Mouse (Mus musculus): ENCODE data around the gene Cdk5r1. TPM values are rescaled to one million over a fixed set of nuclear protein-coding genes. Genes with fewer than 3 reads are reported as not detected.

Gene Cdk5r1
- polyA plus RNA-seq, 1 experiment from 2014 or later, result 2.0 TPM

DNA sequence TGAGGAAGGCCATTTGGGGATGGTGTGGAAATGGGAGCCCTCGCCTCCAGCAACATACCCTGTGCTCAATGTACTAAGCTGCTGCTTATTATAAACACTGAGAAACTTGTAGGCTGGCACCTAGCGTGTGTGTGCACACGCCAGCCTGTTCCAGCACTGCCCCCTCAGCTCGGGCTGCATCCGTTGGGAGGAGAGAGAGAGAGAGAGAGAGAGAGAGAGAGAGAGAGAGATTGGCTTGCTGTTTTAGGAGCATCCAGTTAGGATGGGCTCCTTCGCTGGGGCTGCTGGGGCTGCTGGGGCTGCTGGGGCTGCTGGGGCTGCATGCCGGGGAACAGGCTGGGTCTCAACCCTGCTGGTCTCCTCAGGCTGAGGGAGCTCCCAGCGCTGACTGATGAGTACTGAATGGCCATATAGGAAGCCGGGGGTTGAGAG is 8.3 kb downstream of the Cdk5r1 start:
- 66% methylated on average over 9 of the region's 9 CpGs for WGBS
- Histone ChIP-seq H3K4me3 (ENCODE audit: low read depth, low read length) (no peak overlapping the region), H3K4me2 (replicated peaks; ENCODE audit: low read depth, low read length) (no peak overlapping the region), H3K27ac (ENCODE audit: low read length) (no peak overlapping the region), H3K9ac (replicated peaks; ENCODE audit: low read depth, low read length) (no peak overlapping the region), H3K9me3 (ENCODE audit: control insufficient read depth, low read depth, low read length) (no peaks in the 10 kb centered on the region), H3K27me3 (ENCODE audit: control insufficient read depth, insufficient read depth, low read length) (no peaks in the 10 kb centered on the region), H3K36me3 (ENCODE audit: control insufficient read depth, insufficient read depth, low read length) (no peaks in the 10 kb centered on the region), H3K4me1 (ENCODE audit: control insufficient read depth, insufficient read depth, low read length) (no peaks in the 10 kb centered on the region)
- no peak for ATAC-seq (ENCODE audit: insufficient number of reproducible peaks, insufficient read depth, low FRiP score, low read depth)

DNA sequence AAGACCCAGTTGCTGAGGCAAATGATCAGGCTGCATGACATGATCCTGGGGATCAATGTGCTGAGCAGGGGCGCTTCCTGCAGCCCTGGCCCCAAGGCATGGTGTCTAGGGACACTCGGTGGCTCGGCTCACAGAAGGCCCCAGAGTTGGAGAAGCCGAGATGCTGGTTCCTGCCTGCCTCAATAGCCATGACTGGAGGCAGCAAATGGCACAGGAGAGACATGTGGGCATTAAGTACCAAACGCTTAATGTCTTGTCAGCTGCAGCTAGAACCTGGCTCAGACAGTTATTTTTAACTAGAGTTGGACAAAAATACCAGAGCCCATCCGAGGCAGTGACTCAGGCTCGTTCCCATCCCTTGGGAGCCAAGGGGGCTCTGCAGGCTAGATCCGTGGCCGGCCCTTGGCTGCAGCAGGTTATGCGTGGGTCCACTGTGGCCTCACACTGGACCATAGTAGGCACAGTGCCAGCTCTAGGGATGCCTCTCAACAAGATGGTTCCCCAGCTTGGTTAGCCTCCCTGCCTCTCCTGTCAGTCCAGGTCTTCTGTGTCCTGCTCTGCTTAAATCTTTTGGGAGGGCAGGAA is 8.9 kb downstream of the Cdk5r1 start:
- Histone ChIP-seq H3K4me3 (ENCODE audit: low read depth, low read length) (no peak overlapping the region), H3K27me3 (ENCODE audit: control insufficient read depth, insufficient read depth, low read length) (no peaks in the 10 kb centered on the region), H3K36me3 (ENCODE audit: control insufficient read depth, insufficient read depth, low read length) (no peaks in the 10 kb centered on the region), H3K9ac (replicated peaks; ENCODE audit: low read depth, low read length) (no peak overlapping the region), H3K4me2 (replicated peaks; ENCODE audit: low read depth, low read length) (no peak overlapping the region), H3K4me1 (ENCODE audit: control insufficient read depth, insufficient read depth, low read length) (no peaks in the 10 kb centered on the region), H3K9me3 (ENCODE audit: control insufficient read depth, low read depth, low read length) (no peaks in the 10 kb centered on the region), H3K27ac (ENCODE audit: low read length) (no peak overlapping the region)
- WGBS, result 84% methylated on average over 10 of the region's 10 CpGs
- no peak for ATAC-seq (ENCODE audit: insufficient number of reproducible peaks, insufficient read depth, low FRiP score, low read depth)

DNA sequence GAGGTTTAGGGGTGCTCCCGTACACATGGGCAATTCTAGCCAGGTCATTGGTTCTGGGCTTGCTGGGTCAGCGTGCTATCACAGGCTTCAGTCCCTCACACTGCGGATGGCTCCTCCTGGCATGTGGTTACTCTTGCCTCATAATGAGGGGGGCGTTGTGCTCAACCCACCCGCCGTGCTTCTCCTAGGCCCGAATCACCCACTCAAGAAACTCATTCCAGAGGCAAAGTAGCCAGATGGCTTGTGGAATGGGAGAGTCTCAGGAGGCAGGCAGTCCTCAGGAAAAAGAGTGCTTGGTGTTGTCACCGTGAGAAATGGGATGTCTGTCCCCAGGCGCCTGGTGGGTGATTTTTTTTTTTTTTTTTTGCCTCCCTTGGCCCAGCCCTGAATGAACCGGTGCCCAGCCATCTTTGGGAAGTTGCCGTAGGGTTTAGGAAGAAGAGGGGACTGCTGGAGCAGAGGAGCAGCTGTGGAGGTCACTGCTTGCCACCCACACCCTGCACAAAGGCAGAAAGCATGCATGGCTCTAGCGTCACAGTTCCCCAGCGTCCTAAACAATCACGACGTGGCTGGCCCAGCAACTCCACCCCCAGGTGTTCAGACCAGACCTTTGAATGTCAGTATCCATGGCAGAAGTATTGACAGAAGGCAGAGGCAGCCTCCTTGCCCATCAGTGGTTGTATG is 11.2 kb downstream of the Cdk5r1 start:
- no peaks in the 10 kb centered on the region for H3K9me3 ChIP-seq (ENCODE audit: control insufficient read depth, low read depth, low read length)
- no peak overlapping the region for H3K4me2 ChIP-seq (replicated peaks; ENCODE audit: low read depth, low read length)
- ATAC-seq (ENCODE audit: insufficient number of reproducible peaks, insufficient read depth, low FRiP score, low read depth), result no peak
- H3K9ac ChIP-seq (replicated peaks; ENCODE audit: low read depth, low read length), result no peak overlapping the region
- H3K27ac ChIP-seq (ENCODE audit: low read length), result no peak overlapping the region
- H3K27me3 ChIP-seq (ENCODE audit: control insufficient read depth, insufficient read depth, low read length), result no peaks in the 10 kb centered on the region
- 75% methylated on average over 15 of the region's 15 CpGs for WGBS
- H3K4me3 ChIP-seq (ENCODE audit: low read depth, low read length), result no peak overlapping the region
- no peaks in the 10 kb centered on the region for H3K36me3 ChIP-seq (ENCODE audit: control insufficient read depth, insufficient read depth, low read length)
- no peaks in the 10 kb centered on the region for H3K4me1 ChIP-seq (ENCODE audit: control insufficient read depth, insufficient read depth, low read length)

DNA sequence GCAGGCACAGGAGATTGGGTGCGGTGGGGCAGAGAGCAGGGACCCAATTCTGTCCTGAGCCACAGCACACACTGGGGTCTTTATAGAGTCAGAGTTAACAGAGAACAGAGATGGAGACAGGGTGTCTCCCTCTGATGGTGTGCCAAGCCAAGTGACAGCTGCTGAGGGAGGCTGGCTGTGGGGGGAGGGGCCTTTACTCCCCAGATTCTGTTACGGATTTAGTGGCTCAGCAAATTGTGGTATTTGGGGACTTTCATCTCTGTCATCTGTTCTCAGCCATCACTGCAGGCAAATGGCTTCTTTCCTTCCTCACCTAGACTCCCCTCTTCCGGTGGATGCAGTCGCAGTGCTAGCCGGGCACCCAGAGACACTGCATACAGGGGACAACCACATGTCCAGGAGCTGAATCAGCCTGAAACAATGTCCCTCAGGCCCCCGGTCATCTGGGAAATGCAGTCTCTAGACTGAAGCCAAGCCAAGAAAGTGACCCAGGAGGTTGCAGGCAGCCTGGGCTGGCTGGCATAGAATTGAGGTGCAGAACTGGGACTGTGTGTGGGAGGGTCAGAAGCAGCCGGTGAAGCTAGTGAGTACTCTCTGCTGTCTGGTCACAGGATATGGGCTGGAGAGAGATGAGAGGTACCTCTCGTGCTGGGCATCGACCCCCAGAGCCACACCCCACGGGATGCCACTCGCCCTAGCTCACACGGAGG is 12.5 kb downstream of the Cdk5r1 start:
- H3K27ac ChIP-seq (ENCODE audit: low read length), result no peak overlapping the region
- no peak overlapping the region for H3K4me2 ChIP-seq (replicated peaks; ENCODE audit: low read depth, low read length)
- WGBS, result 60% methylated on average over 12 of the region's 12 CpGs
- H3K36me3 ChIP-seq (ENCODE audit: control insufficient read depth, insufficient read depth, low read length), result no peaks in the 10 kb centered on the region
- H3K9ac ChIP-seq (replicated peaks; ENCODE audit: low read depth, low read length), result no peak overlapping the region
- no peak overlapping the region for H3K4me3 ChIP-seq (ENCODE audit: low read depth, low read length)
- no peak for ATAC-seq (ENCODE audit: insufficient number of reproducible peaks, insufficient read depth, low FRiP score, low read depth)
- no peaks in the 10 kb centered on the region for H3K4me1 ChIP-seq (ENCODE audit: control insufficient read depth, insufficient read depth, low read length)
- no peaks in the 10 kb centered on the region for H3K27me3 ChIP-seq (ENCODE audit: control insufficient read depth, insufficient read depth, low read length)
- no peaks in the 10 kb centered on the region for H3K9me3 ChIP-seq (ENCODE audit: control insufficient read depth, low read depth, low read length)

DNA sequence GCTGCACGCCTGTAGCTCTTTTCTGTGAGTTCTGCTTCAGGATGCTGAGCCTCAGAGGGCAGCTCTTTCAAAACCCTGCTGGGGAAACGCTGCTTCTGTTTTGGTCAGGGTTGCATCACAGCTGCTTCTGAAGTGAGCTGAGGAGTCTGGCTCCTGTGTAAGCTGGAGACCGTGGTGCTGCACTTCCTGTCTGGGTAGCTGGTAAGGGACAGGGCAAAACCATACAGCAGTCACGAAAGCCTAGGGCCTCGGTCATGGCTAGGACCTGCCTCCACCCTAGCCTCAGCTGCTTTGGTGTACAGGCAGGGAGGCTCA is 13.0 kb downstream of the Cdk5r1 start:
- H3K27ac ChIP-seq (ENCODE audit: low read length), result no peak overlapping the region

DNA sequence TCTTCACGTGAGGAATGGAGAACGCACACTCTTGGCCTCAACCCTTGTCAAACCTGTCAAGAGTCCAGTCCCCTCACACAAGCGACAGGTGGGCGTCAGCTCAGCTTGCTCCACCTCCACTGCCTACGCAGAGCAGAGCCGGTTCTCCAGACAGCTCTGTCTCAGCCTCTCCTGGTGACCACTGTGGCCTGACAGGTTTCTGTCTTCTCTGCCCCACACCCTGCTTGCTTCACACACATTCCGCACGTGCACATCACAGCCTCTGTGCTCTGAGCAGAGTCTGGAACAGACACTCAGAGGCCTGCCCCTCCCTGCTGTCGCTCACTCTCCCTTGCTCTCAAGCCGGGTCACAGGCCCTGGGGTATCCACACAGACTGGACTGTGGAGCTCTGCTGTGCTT is 14.0 kb downstream of the Cdk5r1 start:
- WGBS, result 69% methylated on average over 10 of the region's 10 CpGs
- ATAC-seq (ENCODE audit: insufficient number of reproducible peaks, insufficient read depth, low FRiP score, low read depth), result no peak
- Histone ChIP-seq H3K27ac (ENCODE audit: low read length) (no peak overlapping the region), H3K4me1 (ENCODE audit: control insufficient read depth, insufficient read depth, low read length) (no peaks in the 10 kb centered on the region), H3K36me3 (ENCODE audit: control insufficient read depth, insufficient read depth, low read length) (no peaks in the 10 kb centered on the region), H3K9me3 (ENCODE audit: control insufficient read depth, low read depth, low read length) (no peaks in the 10 kb centered on the region), H3K9ac (replicated peaks; ENCODE audit: low read depth, low read length) (no peak overlapping the region), H3K4me2 (replicated peaks; ENCODE audit: low read depth, low read length) (no peak overlapping the region), H3K27me3 (ENCODE audit: control insufficient read depth, insufficient read depth, low read length) (no peaks in the 10 kb centered on the region), H3K4me3 (ENCODE audit: low read depth, low read length) (no peak overlapping the region)

More for the DNA sequence above, 13.0 kb downstream of the Cdk5r1 start:
- Histone ChIP-seq H3K9me3 (ENCODE audit: control insufficient read depth, low read depth, low read length) (no peaks in the 10 kb centered on the region), H3K4me2 (replicated peaks; ENCODE audit: low read depth, low read length) (no peak overlapping the region), H3K9ac (replicated peaks; ENCODE audit: low read depth, low read length) (no peak overlapping the region), H3K36me3 (ENCODE audit: control insufficient read depth, insufficient read depth, low read length) (no peaks in the 10 kb centered on the region), H3K4me1 (ENCODE audit: control insufficient read depth, insufficient read depth, low read length) (no peaks in the 10 kb centered on the region), H3K27me3 (ENCODE audit: control insufficient read depth, insufficient read depth, low read length) (no peaks in the 10 kb centered on the region), H3K4me3 (ENCODE audit: low read depth, low read length) (no peak overlapping the region)
- no peak for ATAC-seq (ENCODE audit: insufficient number of reproducible peaks, insufficient read depth, low FRiP score, low read depth)
- WGBS, result 48% methylated on average over 5 of the region's 5 CpGs

DNA sequence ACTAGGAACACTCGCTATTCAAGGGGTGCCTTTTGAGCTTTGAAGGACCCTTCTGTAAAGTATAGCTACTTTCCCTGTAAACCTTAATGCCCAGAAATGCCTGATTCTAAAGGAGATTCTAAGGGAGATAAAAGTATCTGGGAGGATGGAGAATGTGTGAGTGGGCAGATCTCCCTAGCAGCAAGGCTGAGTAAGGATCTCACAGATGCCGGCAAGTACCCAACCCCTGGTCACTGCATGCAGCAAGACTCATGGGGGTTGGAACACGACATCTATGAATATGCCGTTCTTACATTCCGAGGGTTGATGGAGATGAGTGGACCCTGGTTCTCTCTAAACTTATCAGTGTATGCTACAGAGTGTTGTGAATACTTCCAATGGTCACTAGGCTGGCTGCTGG is 16.4 kb downstream of the Cdk5r1 start:
- no peak overlapping the region for H3K9ac ChIP-seq (replicated peaks; ENCODE audit: low read depth, low read length)

DNA sequence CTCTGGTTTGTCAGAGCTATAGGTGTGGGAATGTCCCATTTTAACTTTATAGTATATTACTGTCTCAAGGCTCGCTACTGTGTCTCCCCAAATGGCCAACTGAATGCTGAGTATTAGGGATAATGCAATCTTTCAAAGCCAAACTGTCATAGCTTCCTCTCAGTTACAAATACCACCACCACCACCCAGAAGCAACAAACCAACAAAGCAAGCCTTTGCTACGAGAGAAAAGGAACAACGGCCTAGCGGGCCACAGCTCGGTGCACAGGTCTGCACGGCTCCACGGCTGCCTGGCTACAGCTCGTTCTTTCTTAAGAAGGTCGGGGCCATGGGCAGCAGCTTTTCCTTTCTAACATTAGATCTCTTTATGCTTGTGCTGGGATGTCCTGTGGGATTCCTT is 18.0 kb downstream of the Cdk5r1 start:
- Histone ChIP-seq H3K27ac (ENCODE audit: low read length) (no peak overlapping the region), H3K36me3 (ENCODE audit: control insufficient read depth, insufficient read depth, low read length) (no peaks in the 10 kb centered on the region), H3K9me3 (ENCODE audit: control insufficient read depth, low read depth, low read length) (no peaks in the 10 kb centered on the region), H3K4me2 (replicated peaks; ENCODE audit: low read depth, low read length) (no peak overlapping the region), H3K4me1 (ENCODE audit: control insufficient read depth, insufficient read depth, low read length) (0 out of 2 replicates have a peak, but pooled peaks cover 3% of the 10 kb centered on the region), H3K9ac (replicated peaks; ENCODE audit: low read depth, low read length) (no peak overlapping the region), H3K4me3 (ENCODE audit: low read depth, low read length) (no peak overlapping the region), H3K27me3 (ENCODE audit: control insufficient read depth, insufficient read depth, low read length) (no peaks in the 10 kb centered on the region)
- 80% methylated on average over 9 of the region's 9 CpGs for WGBS
- ATAC-seq (ENCODE audit: insufficient number of reproducible peaks, insufficient read depth, low FRiP score, low read depth), result no peak

More for the DNA sequence above, 16.4 kb downstream of the Cdk5r1 start:
- H3K4me2 ChIP-seq (replicated peaks; ENCODE audit: low read depth, low read length), result no peak overlapping the region
- H3K9me3 ChIP-seq (ENCODE audit: control insufficient read depth, low read depth, low read length), result no peaks in the 10 kb centered on the region
- H3K36me3 ChIP-seq (ENCODE audit: control insufficient read depth, insufficient read depth, low read length), result no peaks in the 10 kb centered on the region
- no peaks in the 10 kb centered on the region for H3K4me1 ChIP-seq (ENCODE audit: control insufficient read depth, insufficient read depth, low read length)
- no peak overlapping the region for H3K4me3 ChIP-seq (ENCODE audit: low read depth, low read length)
- H3K27ac ChIP-seq (ENCODE audit: low read length), result no peak overlapping the region
- H3K27me3 ChIP-seq (ENCODE audit: control insufficient read depth, insufficient read depth, low read length), result no peaks in the 10 kb centered on the region
- ATAC-seq (ENCODE audit: insufficient number of reproducible peaks, insufficient read depth, low FRiP score, low read depth), result no peak
- WGBS, result 86% methylated on average over 5 of the region's 5 CpGs

Data from stomach, embryonic 14.5 days (tissue).